Mouse (Mus musculus): ENCODE measurements around the gene 4930451I11Rik.

Gene 4930451I11Rik

GRCm38 (mm10) chr7:126831539-126831938, at the start of gene 4930451I11Rik:
Gene 4930451I11Rik (minus strand): TSS chr7:126831639.
- DNase-seq (ENCODE audit: low spot score in 2 of 2): no peak

- no peak for DNase-seq (ENCODE audit: low spot score in 2 of 2)
Measured at GRCm38 (mm10) chr7:126881040-126881439, 49.6 kb upstream of the 4930451I11Rik start.

- no peak for DNase-seq (ENCODE audit: low spot score in 2 of 2)
Measured at GRCm38 (mm10) chr7:126877239-126877638, 45.8 kb upstream of the 4930451I11Rik start.

- DNase-seq (ENCODE audit: low spot score in 2 of 2): no peak
Measured at GRCm38 (mm10) chr7:126870520-126870891, 39.1 kb upstream of the 4930451I11Rik start.

- DNase-seq (ENCODE audit: low spot score in 2 of 2): no peak
Measured at GRCm38 (mm10) chr7:126869780-126870519, 38.5 kb upstream of the 4930451I11Rik start.

GRCm38 (mm10) chr7:126868003-126868402, 36.6 kb upstream of the 4930451I11Rik start:
- no peak for DNase-seq (ENCODE audit: low spot score in 2 of 2)

- no peak for DNase-seq (ENCODE audit: low spot score in 2 of 2)
Measured at GRCm38 (mm10) chr7:126867534-126867933, 36.1 kb upstream of the 4930451I11Rik start.

- no peak for DNase-seq (ENCODE audit: low spot score in 2 of 2)
Measured at GRCm38 (mm10) chr7:126863791-126864190, 32.4 kb upstream of the 4930451I11Rik start.

- DNase-seq (ENCODE audit: low spot score in 2 of 2): peak; percentile 88 to 96
Measured at GRCm38 (mm10) chr7:126862147-126862784, 30.8 kb upstream of the 4930451I11Rik start, which contains the start of gene Ino80e. Gene Ino80e (minus strand): TSS chr7:126862377.

GRCm38 (mm10) chr7:126861429-126862130, 30.1 kb upstream of the 4930451I11Rik start, which contains the start of gene Hirip3:
Gene Hirip3 (plus strand): TSS chr7:126861972.
- peak; percentile 81 to 93 for DNase-seq (ENCODE audit: low spot score in 2 of 2)

- no peak for DNase-seq (ENCODE audit: low spot score in 2 of 2)
Measured at GRCm38 (mm10) chr7:126860987-126861386, 29.5 kb upstream of the 4930451I11Rik start.

GRCm38 (mm10) chr7:126856741-126857420, 25.4 kb upstream of the 4930451I11Rik start:
- DNase-seq (ENCODE audit: low spot score in 2 of 2): no peak

- DNase-seq (ENCODE audit: low spot score in 2 of 2): no peak
Measured at GRCm38 (mm10) chr7:126855641-126856040, 24.2 kb upstream of the 4930451I11Rik start.

- DNase-seq (ENCODE audit: low spot score in 2 of 2): no peak
Measured at GRCm38 (mm10) chr7:126853454-126853853, 22.0 kb upstream of the 4930451I11Rik start.

GRCm38 (mm10) chr7:126851192-126851591, 19.8 kb upstream of the 4930451I11Rik start:
- no peak for DNase-seq (ENCODE audit: low spot score in 2 of 2)

- no peak for DNase-seq (ENCODE audit: low spot score in 2 of 2)
Measured at GRCm38 (mm10) chr7:126850161-126850560, 18.7 kb upstream of the 4930451I11Rik start.

GRCm38 (mm10) chr7:126848794-126849193, 17.4 kb upstream of the 4930451I11Rik start:
- peak in 1 of 2 experiments; percentile 72 for DNase-seq (ENCODE audit: low spot score in 2 of 2)

- DNase-seq (ENCODE audit: low spot score in 2 of 2): no peak
Measured at GRCm38 (mm10) chr7:126847421-126848398, 16.3 kb upstream of the 4930451I11Rik start.

GRCm38 (mm10) chr7:126847116-126847420, 15.6 kb upstream of the 4930451I11Rik start, which contains the start of gene Doc2a:
Gene Doc2a (plus strand): TSS chr7:126847416.
- DNase-seq (ENCODE audit: low spot score in 2 of 2): no peak

GRCm38 (mm10) chr7:126845516-126845915, 14.1 kb upstream of the 4930451I11Rik start:
- DNase-seq (ENCODE audit: low spot score in 2 of 2): no peak

- no peak for DNase-seq (ENCODE audit: low spot score in 2 of 2)
Measured at GRCm38 (mm10) chr7:126843276-126843675, 11.8 kb upstream of the 4930451I11Rik start.

Data from left cerebral cortex, adult 9 months (tissue).